Mouse (Mus musculus): ENCODE data around the gene Atp5e. TPM values are rescaled to one million over a fixed set of nuclear protein-coding genes. Genes with fewer than 3 reads are reported as not detected.

Atp5e gene
- polyA plus RNA-seq, 1 experiment from 2014 or later, result 1,156 TPM

GRCm38 (mm10) chr2:174453681-174454080 lies 10.2 kb downstream of the Atp5e start:
- no peaks in the 10 kb centered on the region for H3K4me1 ChIP-seq (replicated peaks; ENCODE audit: insufficient read depth, low read length)
- H3K27me3 ChIP-seq (ENCODE audit: insufficient read depth, low read length), result no peaks in the 10 kb centered on the region
- no peak overlapping the region for H3K9ac ChIP-seq (ENCODE audit: low read depth, low read length)
- no peak overlapping the region for H3K4me2 ChIP-seq (ENCODE audit: low read length)
- 73% methylated on average over 7 of the region's 7 CpGs for WGBS
- no peak for DNase-seq (ENCODE audit: low spot score)
- no peak overlapping the region for H3K4me3 ChIP-seq (replicated peaks; ENCODE audit: low read depth, low read length)
- H3K27ac ChIP-seq, result no peak overlapping the region
- H3K9me3 ChIP-seq (replicated peaks; ENCODE audit: low read length), result no peaks in the 10 kb centered on the region
- no peaks in the 10 kb centered on the region for H3K36me3 ChIP-seq (ENCODE audit: insufficient read depth, low read length)
- peak; percentile 44; the same call in 1 of the 2 replicates for ATAC-seq (replicated peaks; ENCODE audit: low FRiP score, low read depth)
- peak; percentile 60 for TF ChIP-seq CTCF (IDR thresholded peaks at IDR 0.05; ENCODE audit: low read depth)

GRCm38 (mm10) chr2:174450353-174450752 lies 13.6 kb downstream of the Atp5e start, which contains the start of gene Tubb1:
Gene Tubb1, plus strand, starts transcription at chr2:174450695.
- no peak for ATAC-seq (replicated peaks; ENCODE audit: low FRiP score, low read depth)

GRCm38 (mm10) chr2:174448405-174448804 lies 15.5 kb downstream of the Atp5e start:
- 0 out of 2 replicates have a peak, but pooled peaks cover 2% of the 10 kb centered on the region for H3K4me1 ChIP-seq (replicated peaks; ENCODE audit: insufficient read depth, low read length)
- no peak overlapping the region for H3K4me3 ChIP-seq (replicated peaks; ENCODE audit: low read depth, low read length)
- no peak overlapping the region for H3K4me2 ChIP-seq (ENCODE audit: low read length)
- no peaks in the 10 kb centered on the region for H3K9me3 ChIP-seq (replicated peaks; ENCODE audit: low read length)
- TF ChIP-seq CTCF (IDR thresholded peaks at IDR 0.05; ENCODE audit: low read depth), result no peak
- no peak for ATAC-seq (replicated peaks; ENCODE audit: low FRiP score, low read depth)
- no peak overlapping the region for H3K27ac ChIP-seq
- WGBS, result 85% methylated on average over 4 of the region's 4 CpGs
- H3K9ac ChIP-seq (ENCODE audit: low read depth, low read length), result no peak overlapping the region
- H3K36me3 ChIP-seq (ENCODE audit: insufficient read depth, low read length), result no peaks in the 10 kb centered on the region
- no peak for DNase-seq (ENCODE audit: low spot score)
- no peaks in the 10 kb centered on the region for H3K27me3 ChIP-seq (ENCODE audit: insufficient read depth, low read length)

More at GRCm38 (mm10) chr2:174450353-174450752, 13.6 kb downstream of the Atp5e start, which contains the start of gene Tubb1:
- Histone ChIP-seq H3K27ac (no peak within 1 kb of the TSS), H3K36me3 (ENCODE audit: insufficient read depth, low read length) (no peaks in the 10 kb centered on the region), H3K4me1 (replicated peaks; ENCODE audit: insufficient read depth, low read length) (no peaks in the 10 kb centered on the region), H3K4me3 (replicated peaks; ENCODE audit: low read depth, low read length) (no peak within 1 kb of the TSS), H3K9me3 (replicated peaks; ENCODE audit: low read length) (no peaks in the 10 kb centered on the region), H3K9ac (ENCODE audit: low read depth, low read length) (no peak within 1 kb of the TSS), H3K4me2 (ENCODE audit: low read length) (no peak within 1 kb of the TSS), H3K27me3 (ENCODE audit: insufficient read depth, low read length) (no peaks in the 10 kb centered on the region)
- no peak for DNase-seq (ENCODE audit: low spot score)
- no peak for TF ChIP-seq CTCF (IDR thresholded peaks at IDR 0.05; ENCODE audit: low read depth)
- 68% methylated on average over 4 of the region's 4 CpGs for WGBS

- H3K27me3 ChIP-seq (ENCODE audit: insufficient read depth, low read length), result no peaks in the 10 kb centered on the region
- 0 out of 2 replicates have a peak, but pooled peaks cover 8% of the 10 kb centered on the region for H3K4me1 ChIP-seq (replicated peaks; ENCODE audit: insufficient read depth, low read length)
- H3K9ac ChIP-seq (ENCODE audit: low read depth, low read length), result no peak overlapping the region
- no peak overlapping the region for H3K4me2 ChIP-seq (ENCODE audit: low read length)
- 74% methylated on average over 8 of the region's 8 CpGs for WGBS
- no peak overlapping the region for H3K4me3 ChIP-seq (replicated peaks; ENCODE audit: low read depth, low read length)
- ATAC-seq (replicated peaks; ENCODE audit: low FRiP score, low read depth) (no peak), DNase-seq (ENCODE audit: low spot score) (no peak)
- H3K36me3 ChIP-seq (ENCODE audit: insufficient read depth, low read length), result no peaks in the 10 kb centered on the region
- H3K9me3 ChIP-seq (replicated peaks; ENCODE audit: low read length), result no peaks in the 10 kb centered on the region
- TF ChIP-seq CTCF (IDR thresholded peaks at IDR 0.05; ENCODE audit: low read depth), result no peak
- H3K27ac ChIP-seq, result no peak overlapping the region
Observed at GRCm38 (mm10) chr2:174446905-174447304, 17.0 kb downstream of the Atp5e start.

GRCm38 (mm10) chr2:174446492-174446891 lies 17.4 kb downstream of the Atp5e start:
- H3K4me1 ChIP-seq (replicated peaks; ENCODE audit: insufficient read depth, low read length), result 0 out of 2 replicates have a peak, but pooled peaks cover 8% of the 10 kb centered on the region
- no peaks in the 10 kb centered on the region for H3K36me3 ChIP-seq (ENCODE audit: insufficient read depth, low read length)
- WGBS, result 41% methylated on average over 7 of the region's 7 CpGs
- no peak overlapping the region for H3K4me3 ChIP-seq (replicated peaks; ENCODE audit: low read depth, low read length)
- H3K9ac ChIP-seq (ENCODE audit: low read depth, low read length), result no peak overlapping the region
- no peak for DNase-seq (ENCODE audit: low spot score)
- H3K27ac ChIP-seq, result no peak overlapping the region
- H3K27me3 ChIP-seq (ENCODE audit: insufficient read depth, low read length), result no peaks in the 10 kb centered on the region
- no peaks in the 10 kb centered on the region for H3K9me3 ChIP-seq (replicated peaks; ENCODE audit: low read length)
- H3K4me2 ChIP-seq (ENCODE audit: low read length), result no peak overlapping the region
- no peak for ATAC-seq (replicated peaks; ENCODE audit: low FRiP score, low read depth)
- no peak for TF ChIP-seq CTCF (IDR thresholded peaks at IDR 0.05; ENCODE audit: low read depth)

GRCm38 (mm10) chr2:174445018-174445417 lies 18.9 kb downstream of the Atp5e start:
- ATAC-seq (replicated peaks; ENCODE audit: low FRiP score, low read depth), result no peak
- no peaks in the 10 kb centered on the region for H3K9me3 ChIP-seq (replicated peaks; ENCODE audit: low read length)
- no peaks in the 10 kb centered on the region for H3K27me3 ChIP-seq (ENCODE audit: insufficient read depth, low read length)
- WGBS, result 84% methylated on average over 6 of the region's 6 CpGs
- no peak for TF ChIP-seq CTCF (IDR thresholded peaks at IDR 0.05; ENCODE audit: low read depth)
- no peak overlapping the region for H3K27ac ChIP-seq
- H3K4me3 ChIP-seq (replicated peaks; ENCODE audit: low read depth, low read length), result no peak overlapping the region
- H3K4me2 ChIP-seq (ENCODE audit: low read length), result no peak overlapping the region
- no peaks in the 10 kb centered on the region for H3K36me3 ChIP-seq (ENCODE audit: insufficient read depth, low read length)
- no peak overlapping the region for H3K9ac ChIP-seq (ENCODE audit: low read depth, low read length)
- H3K4me1 ChIP-seq (replicated peaks; ENCODE audit: insufficient read depth, low read length), result 0 out of 2 replicates have a peak, but pooled peaks cover 8% of the 10 kb centered on the region
- no peak for DNase-seq (ENCODE audit: low spot score)

- DNase-seq (ENCODE audit: low spot score) (no peak), ATAC-seq (replicated peaks; ENCODE audit: low FRiP score, low read depth) (no peak)
- H3K4me2 ChIP-seq (ENCODE audit: low read length), result no peak overlapping the region
- TF ChIP-seq CTCF (IDR thresholded peaks at IDR 0.05; ENCODE audit: low read depth), result no peak
- H3K4me3 ChIP-seq (replicated peaks; ENCODE audit: low read depth, low read length), result no peak overlapping the region
- H3K36me3 ChIP-seq (ENCODE audit: insufficient read depth, low read length), result no peaks in the 10 kb centered on the region
- no peaks in the 10 kb centered on the region for H3K27me3 ChIP-seq (ENCODE audit: insufficient read depth, low read length)
- H3K27ac ChIP-seq, result no peak overlapping the region
- no peak overlapping the region for H3K9ac ChIP-seq (ENCODE audit: low read depth, low read length)
- no peaks in the 10 kb centered on the region for H3K9me3 ChIP-seq (replicated peaks; ENCODE audit: low read length)
- WGBS, result 85% methylated on average over 7 of the region's 7 CpGs
- H3K4me1 ChIP-seq (replicated peaks; ENCODE audit: insufficient read depth, low read length), result 0 out of 2 replicates have a peak, but pooled peaks cover 8% of the 10 kb centered on the region
Observed at GRCm38 (mm10) chr2:174444359-174444758, 19.5 kb downstream of the Atp5e start.

All from kidney, postnatal 0 days (tissue).